Mouse (Mus musculus): Measurements from ENCODE around the gene Ap5z1. TPM values are rescaled to one million over a fixed set of nuclear protein-coding genes. Genes with fewer than 3 reads are reported as not detected.

Ap5z1 gene
- polyA plus RNA-seq, 1 experiment from 2014 or later = 13.9 TPM

- no peaks in the 10 kb centered on the region for H3K4me1 ChIP-seq (ENCODE audit: control insufficient read depth, insufficient read depth, low read length)
- ATAC-seq (ENCODE audit: low FRiP score, low TSS enrichment) = no peak
- peaks cover 84% of the 10 kb centered on the region for H3K36me3 ChIP-seq (ENCODE audit: control insufficient read depth, insufficient read depth, low read length)
These were observed 10.0 kb upstream of the Ap5z1 start for GRCm38 (mm10) chr5:142453742-142454141.

GRCm38 (mm10) chr5:142456318-142456717 is 7.4 kb upstream of the Ap5z1 start:
- Histone ChIP-seq H3K4me3 (replicated peaks; ENCODE audit: low read depth, low read length) (no peak overlapping the region), H3K9me3 (ENCODE audit: control insufficient read depth, low read length) (no peaks in the 10 kb centered on the region), H3K4me1 (ENCODE audit: control insufficient read depth, insufficient read depth, low read length) (no peaks in the 10 kb centered on the region), H3K4me2 (ENCODE audit: low read length) (no peak overlapping the region), H3K27me3 (ENCODE audit: control insufficient read depth, insufficient read depth, low read length) (no peaks in the 10 kb centered on the region), H3K36me3 (ENCODE audit: control insufficient read depth, insufficient read depth, low read length) (peaks cover 65% of the 10 kb centered on the region), H3K27ac (replicated peaks; ENCODE audit: low read depth, low read length) (no peak overlapping the region), H3K9ac (replicated peaks; ENCODE audit: low read length) (no peak overlapping the region)
- no peak for DNase-seq
- no peak for ATAC-seq (ENCODE audit: low FRiP score, low TSS enrichment)
- 83% methylated on average over 15 of the region's 15 CpGs for WGBS

More at GRCm38 (mm10) chr5:142453742-142454141, 10.0 kb upstream of the Ap5z1 start:
- Histone ChIP-seq H3K4me2 (ENCODE audit: low read length) (no peak overlapping the region), H3K9me3 (ENCODE audit: control insufficient read depth, low read length) (no peaks in the 10 kb centered on the region), H3K4me3 (replicated peaks; ENCODE audit: low read depth, low read length) (no peak overlapping the region), H3K9ac (replicated peaks; ENCODE audit: low read length) (no peak overlapping the region), H3K27me3 (ENCODE audit: control insufficient read depth, insufficient read depth, low read length) (no peaks in the 10 kb centered on the region), H3K27ac (replicated peaks; ENCODE audit: low read depth, low read length) (no peak overlapping the region)
- 95% methylated on average over 13 of the region's 13 CpGs for WGBS
- DNase-seq = no peak

- Histone ChIP-seq H3K4me3 (replicated peaks; ENCODE audit: low read depth, low read length) (no peak overlapping the region), H3K27me3 (ENCODE audit: control insufficient read depth, insufficient read depth, low read length) (no peaks in the 10 kb centered on the region), H3K36me3 (ENCODE audit: control insufficient read depth, insufficient read depth, low read length) (peaks cover 63% of the 10 kb centered on the region), H3K27ac (replicated peaks; ENCODE audit: low read depth, low read length) (no peak overlapping the region), H3K4me2 (ENCODE audit: low read length) (no peak overlapping the region), H3K4me1 (ENCODE audit: control insufficient read depth, insufficient read depth, low read length) (no peaks in the 10 kb centered on the region), H3K9ac (replicated peaks; ENCODE audit: low read length) (no peak overlapping the region), H3K9me3 (ENCODE audit: control insufficient read depth, low read length) (no peaks in the 10 kb centered on the region)
- WGBS = 86% methylated on average over 10 of the region's 10 CpGs
- ATAC-seq (ENCODE audit: low FRiP score, low TSS enrichment) = no peak
- DNase-seq = no peak
These were observed 6.4 kb upstream of the Ap5z1 start for GRCm38 (mm10) chr5:142457345-142457744.

GRCm38 (mm10) chr5:142458791-142459557 is 4.8 kb upstream of the Ap5z1 start:
- Histone ChIP-seq H3K4me2 (ENCODE audit: low read length) (no peak overlapping the region), H3K27me3 (ENCODE audit: control insufficient read depth, insufficient read depth, low read length) (no peaks in the 10 kb centered on the region), H3K4me3 (replicated peaks; ENCODE audit: low read depth, low read length) (no peak overlapping the region), H3K36me3 (ENCODE audit: control insufficient read depth, insufficient read depth, low read length) (peaks cover 46% of the 10 kb centered on the region), H3K27ac (replicated peaks; ENCODE audit: low read depth, low read length) (no peak overlapping the region), H3K9me3 (ENCODE audit: control insufficient read depth, low read length) (no peaks in the 10 kb centered on the region), H3K4me1 (ENCODE audit: control insufficient read depth, insufficient read depth, low read length) (peaks cover 3% of the 10 kb centered on the region; the same call in 1 of the 2 replicates), H3K9ac (replicated peaks; ENCODE audit: low read length) (no peak overlapping the region)
- DNase-seq (no peak), ATAC-seq (ENCODE audit: low FRiP score, low TSS enrichment) (no peak)
- 92% methylated on average over 17 of the region's 17 CpGs for WGBS

GRCm38 (mm10) chr5:142459834-142460233 is 3.9 kb upstream of the Ap5z1 start:
- DNase-seq (no peak), ATAC-seq (ENCODE audit: low FRiP score, low TSS enrichment) (no peak)
- no peak overlapping the region for H3K4me3 ChIP-seq (replicated peaks; ENCODE audit: low read depth, low read length)
- no peaks in the 10 kb centered on the region for H3K9me3 ChIP-seq (ENCODE audit: control insufficient read depth, low read length)
- no peak overlapping the region for H3K4me2 ChIP-seq (ENCODE audit: low read length)
- no peak overlapping the region for H3K27ac ChIP-seq (replicated peaks; ENCODE audit: low read depth, low read length)
- H3K9ac ChIP-seq (replicated peaks; ENCODE audit: low read length) = no peak overlapping the region
- H3K4me1 ChIP-seq (ENCODE audit: control insufficient read depth, insufficient read depth, low read length) = peaks cover 9% of the 10 kb centered on the region
- 82% methylated on average over 5 of the region's 5 CpGs for WGBS
- no peaks in the 10 kb centered on the region for H3K27me3 ChIP-seq (ENCODE audit: control insufficient read depth, insufficient read depth, low read length)
- H3K36me3 ChIP-seq (ENCODE audit: control insufficient read depth, insufficient read depth, low read length) = peaks cover 38% of the 10 kb centered on the region

GRCm38 (mm10) chr5:142461942-142462640 is 1.7 kb upstream of the Ap5z1 start:
- Histone ChIP-seq H3K4me2 (ENCODE audit: low read length) (no peak overlapping the region), H3K27me3 (ENCODE audit: control insufficient read depth, insufficient read depth, low read length) (no peaks in the 10 kb centered on the region), H3K9ac (replicated peaks; ENCODE audit: low read length) (no peak overlapping the region), H3K36me3 (ENCODE audit: control insufficient read depth, insufficient read depth, low read length) (peaks cover 18% of the 10 kb centered on the region), H3K4me3 (replicated peaks; ENCODE audit: low read depth, low read length) (no peak overlapping the region), H3K27ac (replicated peaks; ENCODE audit: low read depth, low read length) (no peak overlapping the region), H3K4me1 (ENCODE audit: control insufficient read depth, insufficient read depth, low read length) (peaks cover 10% of the 10 kb centered on the region), H3K9me3 (ENCODE audit: control insufficient read depth, low read length) (no peaks in the 10 kb centered on the region)
- no peak for DNase-seq
- WGBS = 94% methylated on average over 7 of the region's 7 CpGs
- ATAC-seq (ENCODE audit: low FRiP score, low TSS enrichment) = no peak

- WGBS = 96% methylated on average over 2 of the region's 2 CpGs
- no peak for ATAC-seq (ENCODE audit: low FRiP score, low TSS enrichment)
- no peak overlapping the region for H3K27ac ChIP-seq (replicated peaks; ENCODE audit: low read depth, low read length)
These were observed 1.1 kb upstream of the Ap5z1 start for GRCm38 (mm10) chr5:142462641-142462948.

GRCm38 (mm10) chr5:142463011-142463410 is 733 bp upstream of the Ap5z1 start:
- H3K9me3 ChIP-seq (ENCODE audit: control insufficient read depth, low read length) = no peaks in the 10 kb centered on the region
- WGBS = 86% methylated on average over 6 of the region's 6 CpGs
- H3K27me3 ChIP-seq (ENCODE audit: control insufficient read depth, insufficient read depth, low read length) = no peaks in the 10 kb centered on the region
- peak overlapping the region; percentile 92 for H3K4me2 ChIP-seq (ENCODE audit: low read length)
- ATAC-seq (ENCODE audit: low FRiP score, low TSS enrichment) = no peak
- H3K4me3 ChIP-seq (replicated peaks; ENCODE audit: low read depth, low read length) = peak overlapping the region; percentile 74
- no peak for DNase-seq
- H3K27ac ChIP-seq (replicated peaks; ENCODE audit: low read depth, low read length) = peak overlapping the region; percentile 87
- H3K36me3 ChIP-seq (ENCODE audit: control insufficient read depth, insufficient read depth, low read length) = peaks cover 17% of the 10 kb centered on the region
- H3K9ac ChIP-seq (replicated peaks; ENCODE audit: low read length) = peak overlapping the region; percentile 66; the same call in 1 of the 2 replicates
- peaks cover 10% of the 10 kb centered on the region for H3K4me1 ChIP-seq (ENCODE audit: control insufficient read depth, insufficient read depth, low read length)

More at GRCm38 (mm10) chr5:142462641-142462948, 1.1 kb upstream of the Ap5z1 start:
- peaks cover 17% of the 10 kb centered on the region for H3K36me3 ChIP-seq (ENCODE audit: control insufficient read depth, insufficient read depth, low read length)
- no peak overlapping the region for H3K9ac ChIP-seq (replicated peaks; ENCODE audit: low read length)
- no peak for DNase-seq
- no peak overlapping the region for H3K4me3 ChIP-seq (replicated peaks; ENCODE audit: low read depth, low read length)
- H3K9me3 ChIP-seq (ENCODE audit: control insufficient read depth, low read length) = no peaks in the 10 kb centered on the region
- H3K4me2 ChIP-seq (ENCODE audit: low read length) = no peak overlapping the region
- H3K27me3 ChIP-seq (ENCODE audit: control insufficient read depth, insufficient read depth, low read length) = no peaks in the 10 kb centered on the region
- H3K4me1 ChIP-seq (ENCODE audit: control insufficient read depth, insufficient read depth, low read length) = peaks cover 10% of the 10 kb centered on the region

GRCm38 (mm10) chr5:142468375-142468774 is 4.6 kb downstream of the Ap5z1 start:
- Histone ChIP-seq H3K27me3 (ENCODE audit: control insufficient read depth, insufficient read depth, low read length) (no peaks in the 10 kb centered on the region), H3K9ac (replicated peaks; ENCODE audit: low read length) (no peak overlapping the region), H3K4me1 (ENCODE audit: control insufficient read depth, insufficient read depth, low read length) (peaks cover 7% of the 10 kb centered on the region), H3K4me3 (replicated peaks; ENCODE audit: low read depth, low read length) (no peak overlapping the region), H3K27ac (replicated peaks; ENCODE audit: low read depth, low read length) (no peak overlapping the region), H3K4me2 (ENCODE audit: low read length) (no peak overlapping the region), H3K36me3 (ENCODE audit: control insufficient read depth, insufficient read depth, low read length) (peaks cover 40% of the 10 kb centered on the region), H3K9me3 (ENCODE audit: control insufficient read depth, low read length) (no peaks in the 10 kb centered on the region)
- DNase-seq (no peak), ATAC-seq (ENCODE audit: low FRiP score, low TSS enrichment) (no peak)
- 94% methylated on average over 13 of the region's 13 CpGs for WGBS
